Mouse (Mus musculus) liver, embryonic 14.5 days (tissue): ENCODE measurements around the gene Efna5. TPM values are rescaled to one million over a fixed set of nuclear protein-coding genes. Genes with fewer than 3 reads are reported as not detected.

Experiments
- ATAC-seq: fragments of 200-750 bp; cut with Nextera tagmentation; 2 replicates; pipeline ENCODE4 v1.8.0; 2017; ENCODE audit warnings: moderate number of reproducible peaks, mild to moderate bottlenecking, moderate library complexity; ENCODE audit not compliant: insufficient read depth
- DNase-seq, 3 experiments: peaks; one replicate each; pipeline ENCODE4 v3.0.0-alpha.2; 2012 to 2013; ENCODE audit warnings: low read depth in 3 of 3, low spot score in 3 of 3
- H3K27ac ChIP-seq: fragments of 300-500 bp; sonication (generic); 2 replicates; pipeline ENCODE4 v1.5.1; 2014; ENCODE audit warnings: moderate library complexity, mild to moderate bottlenecking, control low read depth, inconsistent platforms
- H3K27me3 ChIP-seq: fragments of 300-500 bp; sonication (generic); 2 replicates; pipeline ENCODE4 v1.6.1; 2014; ENCODE audit warnings: mild to moderate bottlenecking, low read length, moderate library complexity; ENCODE audit not compliant: control insufficient read depth, insufficient read depth
- H3K36me3 ChIP-seq: fragments of 300-500 bp; sonication (generic); replicated peaks from 2 replicates; pipeline ENCODE4 v1.6.1; 2014; ENCODE audit warnings: low read depth; ENCODE audit not compliant: control insufficient read depth, insufficient read depth
- H3K4me1 ChIP-seq, 2 experiments: fragments of 200-500 bp in 1 of 2; fragments of 300-500 bp in 1 of 2; sonication (generic) in 1 of 2; replicated peaks; 2 replicates each; pipeline ENCODE4 v1.6.1; 2012 to 2014; ENCODE audit warnings: antibody characterized with exemption in 1 of 2, inconsistent platforms in 1 of 2, low read length in 1 of 2; ENCODE audit not compliant: control insufficient read depth in 2 of 2, insufficient read depth in 2 of 2
- H3K4me2 ChIP-seq: fragments of 300-500 bp; sonication (generic); 2 replicates; pipeline ENCODE4 v1.6.1; 2014; ENCODE audit warnings: low read depth, mild to moderate bottlenecking, control low read depth, moderate library complexity
- H3K4me3 ChIP-seq, 2 experiments: fragments of 200-500 bp in 1 of 2; fragments of 300-500 bp in 1 of 2; sonication (generic) in 1 of 2; 2 replicates each; pipeline ENCODE4 v1.5.1; 2012 to 2014; ENCODE audit warnings: low read depth in 2 of 2, low read length in 2 of 2, mild to moderate bottlenecking in 2 of 2, control low read depth in 1 of 2, inconsistent platforms in 1 of 2, moderate library complexity in 1 of 2; ENCODE audit not compliant: insufficient read depth in 1 of 2
- H3K9ac ChIP-seq: fragments of 300-500 bp; sonication (generic); replicated peaks from 2 replicates; pipeline ENCODE4 v1.6.1; 2014; ENCODE audit warnings: mild to moderate bottlenecking, control low read depth, moderate library complexity
- H3K9me3 ChIP-seq: fragments of 300-500 bp; sonication (generic); 2 replicates; pipeline ENCODE4 v1.6.1; 2016; ENCODE audit warnings: low read length, mixed read lengths; ENCODE audit not compliant: control insufficient read depth
- CTCF ChIP-seq: IDR thresholded peaks from 2 replicates; pipeline ENCODE4 v1.5.1; 2016; ENCODE audit warnings: antibody characterized with exemption, low read depth, control low read depth
- EP300 ChIP-seq: IDR thresholded peaks from 2 replicates; pipeline ENCODE4 v1.6.1; 2016; ENCODE audit warnings: antibody characterized with exemption, low read depth
- WGBS: fragments of 180-500 bp; shearing (Covaris S2); extraction: QIAGEN DNeasy Blood & Tissue Kit; methylation state at CpG from one replicate; pipeline ENCODE4 v1.1.7; 2014; ENCODE audit not compliant: insufficient replicate concordance; 5-methylcytosine and 5-hydroxymethylcytosine counted together
- polyA plus RNA-seq, 2 experiments: library from polyadenylated mRNA; depleted of rRNA in 1 of 2; stranded (reverse) in 1 of 2; unstranded in 1 of 2; fragments of >200 nt; fragmentation: Nextera tagmentation in 1 of 2; extraction: Ambion mirVana in 1 of 2; gene quantifications; 2 replicates each; pipeline versions ENCODE4 v1.2.1 to v1.2.3; 2012 to 2014

Efna5 gene
- polyA plus RNA-seq, 2 experiments, result 0.40 to 1.6 TPM

DNA sequence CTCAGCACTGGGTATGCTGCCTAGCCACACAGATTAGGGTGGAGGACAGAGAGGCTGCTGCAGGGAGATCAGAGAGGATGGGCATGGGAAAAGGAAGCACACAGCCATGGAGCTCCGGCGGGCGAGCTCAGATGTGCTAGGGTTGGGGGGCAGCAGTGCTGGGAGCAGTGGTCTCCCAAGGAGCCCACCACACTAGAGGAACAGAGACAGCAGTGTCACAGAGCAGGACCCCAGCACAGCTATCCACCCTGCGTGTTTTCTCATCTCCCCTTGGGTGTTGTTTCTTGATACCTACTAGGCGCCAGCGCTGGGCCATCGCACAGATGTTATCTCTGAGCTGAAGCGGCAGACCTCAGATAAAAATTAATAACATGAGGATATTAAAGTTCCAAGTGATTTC lies 234.3 kb downstream of the Efna5 start:
- TF ChIP-seq EP300, result no peak
- no peak overlapping the region for H3K27ac ChIP-seq
- H3K36me3 ChIP-seq, result no peaks in the 10 kb centered on the region
- H3K4me1 ChIP-seq, result no peaks in the 10 kb centered on the region
- H3K4me2 ChIP-seq, result no peak overlapping the region
- ATAC-seq (no peak), DNase-seq (no peak)
- no peaks in the 10 kb centered on the region for H3K9me3 ChIP-seq
- H3K4me3 ChIP-seq, result no peak overlapping the region
- WGBS, result 76% methylated on average over 8 of the region's 8 CpGs
- H3K27me3 ChIP-seq, result no peaks in the 10 kb centered on the region
- H3K9ac ChIP-seq, result no peak overlapping the region

DNA sequence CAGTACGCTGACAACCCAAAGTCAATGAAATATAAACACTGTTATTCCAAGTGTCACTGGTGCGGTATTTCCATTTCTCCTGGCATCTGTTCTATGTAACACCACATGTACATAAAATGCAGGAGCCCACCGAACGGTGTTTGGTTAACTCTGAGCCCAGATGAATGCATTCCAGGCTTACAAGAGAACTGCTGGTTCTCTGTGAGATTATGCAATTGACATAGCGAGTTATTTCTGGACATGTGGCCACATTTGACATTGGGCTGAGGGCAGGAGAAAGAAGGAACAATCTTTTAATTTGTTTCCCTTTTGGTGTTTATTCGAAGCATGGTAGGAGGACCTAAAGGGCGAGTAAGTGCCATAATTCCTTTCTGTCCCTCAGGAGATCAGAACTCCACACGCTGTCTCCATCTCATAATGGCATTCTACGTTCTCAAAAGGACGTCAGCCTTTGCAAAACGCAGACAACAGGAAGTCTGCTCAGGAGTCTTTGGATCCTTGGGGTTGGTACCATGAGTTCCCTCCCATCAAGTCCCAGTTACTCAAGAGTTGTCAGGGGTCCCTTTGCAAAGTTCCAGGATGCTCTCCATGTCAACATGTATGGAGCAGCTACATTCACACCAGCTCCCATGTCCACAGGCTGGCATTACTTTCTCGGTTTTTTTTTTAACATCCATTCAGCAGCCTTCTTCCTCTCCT lies 238.5 kb downstream of the Efna5 start:
- H3K27me3 ChIP-seq, result no peaks in the 10 kb centered on the region
- DNase-seq, result no peak
- H3K4me1 ChIP-seq, result no peaks in the 10 kb centered on the region
- no peak overlapping the region for H3K27ac ChIP-seq
- no peaks in the 10 kb centered on the region for H3K9me3 ChIP-seq
- TF ChIP-seq CTCF (no peak), EP300 (no peak)
- H3K4me3 ChIP-seq, result no peak overlapping the region
- 52% methylated on average over 12 of the region's 12 CpGs for WGBS
- no peaks in the 10 kb centered on the region for H3K36me3 ChIP-seq
- no peak overlapping the region for H3K9ac ChIP-seq
- no peak overlapping the region for H3K4me2 ChIP-seq
- no peak for ATAC-seq

DNA sequence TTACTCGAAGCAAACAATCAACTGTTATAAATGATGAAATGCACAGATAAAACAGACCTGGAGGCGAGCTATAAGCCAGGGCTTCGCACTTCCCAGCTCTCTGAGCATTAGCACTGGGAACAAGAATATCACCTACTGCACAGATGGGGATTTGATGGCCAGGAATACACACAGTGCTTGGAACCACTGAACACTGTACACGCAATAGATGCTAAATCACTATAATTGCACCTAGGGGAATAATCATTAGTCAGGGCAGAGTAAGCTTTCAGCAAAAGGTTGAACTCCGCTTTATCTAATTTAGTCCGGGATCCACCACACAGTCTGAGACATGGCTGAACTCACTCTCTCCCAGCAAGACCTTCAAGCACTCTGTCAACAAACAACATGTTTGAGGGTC lies 240.5 kb downstream of the Efna5 start:
- TF ChIP-seq EP300 (no peak), CTCF (no peak)
- no peak overlapping the region for H3K4me3 ChIP-seq
- H3K9ac ChIP-seq, result no peak overlapping the region
- H3K9me3 ChIP-seq, result no peaks in the 10 kb centered on the region
- no peaks in the 10 kb centered on the region for H3K36me3 ChIP-seq
- no peaks in the 10 kb centered on the region for H3K4me1 ChIP-seq
- ATAC-seq, result no peak
- WGBS, result 64% methylated on average over 6 of the region's 6 CpGs
- H3K27ac ChIP-seq, result no peak overlapping the region
- DNase-seq, result no peak
- H3K4me2 ChIP-seq, result no peak overlapping the region
- no peaks in the 10 kb centered on the region for H3K27me3 ChIP-seq

DNA sequence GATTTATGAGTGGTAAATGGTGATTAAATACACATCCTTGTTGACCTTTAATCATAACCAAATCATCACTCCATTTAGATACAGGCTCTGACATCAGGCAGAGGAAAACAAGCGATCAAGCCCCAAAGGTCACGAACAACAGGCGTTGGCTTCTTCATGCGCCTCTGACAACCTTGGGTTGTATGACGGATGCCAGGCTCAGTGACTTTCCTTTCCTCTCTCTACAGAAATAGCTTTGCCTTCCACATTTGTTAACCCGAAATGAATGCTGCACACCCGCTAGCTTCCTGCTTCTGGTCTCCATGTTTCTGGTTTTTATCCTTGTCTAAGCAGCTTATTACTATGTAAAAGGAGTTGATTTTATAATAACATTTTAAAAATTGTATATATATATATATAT lies 244.2 kb downstream of the Efna5 start:
- Histone ChIP-seq H3K4me2 (no peak overlapping the region), H3K4me3 (no peak overlapping the region), H3K27me3 (no peaks in the 10 kb centered on the region), H3K27ac (no peak overlapping the region), H3K36me3 (no peaks in the 10 kb centered on the region), H3K9ac (no peak overlapping the region), H3K9me3 (no peaks in the 10 kb centered on the region), H3K4me1 (no peaks in the 10 kb centered on the region)
- no peak for TF ChIP-seq CTCF
- TF ChIP-seq EP300, result no peak
- 67% methylated on average over 7 of the region's 7 CpGs for WGBS
- no peak for DNase-seq
- no peak for ATAC-seq

DNA sequence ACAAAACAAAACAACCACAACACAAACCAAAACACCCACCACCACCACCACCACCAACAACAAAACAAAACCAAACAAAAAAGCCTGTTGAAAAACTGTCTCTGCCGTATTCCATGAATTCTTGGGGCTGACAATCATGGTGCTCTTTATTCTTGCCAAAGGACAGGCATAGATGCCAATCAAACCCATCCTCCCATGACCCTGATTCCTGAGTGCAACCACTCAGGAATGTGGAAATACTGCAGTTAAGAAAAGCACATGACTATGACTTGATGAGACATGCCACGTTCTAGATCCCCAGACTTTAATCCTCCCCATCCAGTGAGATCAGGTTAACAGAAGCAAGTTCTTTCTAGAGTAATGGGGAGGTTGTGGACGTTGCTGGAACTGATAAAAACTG lies 246.2 kb downstream of the Efna5 start:
- H3K27ac ChIP-seq, result no peak overlapping the region
- DNase-seq (no peak), ATAC-seq (no peak)
- H3K4me2 ChIP-seq, result no peak overlapping the region
- H3K27me3 ChIP-seq, result no peaks in the 10 kb centered on the region
- TF ChIP-seq CTCF, result no peak
- no peak for TF ChIP-seq EP300
- WGBS, result 42% methylated on average over 3 of the region's 3 CpGs
- no peaks in the 10 kb centered on the region for H3K9me3 ChIP-seq
- H3K4me3 ChIP-seq, result no peak overlapping the region
- H3K4me1 ChIP-seq, result no peaks in the 10 kb centered on the region
- no peak overlapping the region for H3K9ac ChIP-seq
- H3K36me3 ChIP-seq, result no peaks in the 10 kb centered on the region
